Mouse (Mus musculus) heart, adult 2 months (tissue): ENCODE measurements at regions not wholly inside any gene's neighbourhood (a gene's known extent, or its start where the extent isn't known, plus 50 kb on each side); places are given as distances from the start of the nearest gene placed in this dataset.

Experiments
- DNase-seq, 2 experiments: peaks; one replicate each; pipeline ENCODE4 v3.0.0; 2021
- H3K27ac ChIP-seq: fragments of 200-600 bp; 2 replicates; pipeline ENCODE4 v1.8.1; 2022
- H3K27me3 ChIP-seq: fragments of 200-500 bp; 2 replicates; pipeline ENCODE4 v1.6.1; 2012; ENCODE audit warnings: mild to moderate bottlenecking, low read length, inconsistent platforms, mixed read lengths; ENCODE audit not compliant: control insufficient read depth, insufficient read depth
- H3K36me3 ChIP-seq: fragments of 200-500 bp; 2 replicates; pipeline ENCODE4 v1.6.1; 2012; ENCODE audit warnings: low read length, inconsistent platforms; ENCODE audit not compliant: control insufficient read depth, insufficient read depth
- H3K4me1 ChIP-seq: fragments of 200-500 bp; 2 replicates; pipeline ENCODE4 v1.6.1; 2011; ENCODE audit warnings: low read length; ENCODE audit not compliant: control insufficient read depth, insufficient read depth
- H3K4me3 ChIP-seq: fragments of 200-600 bp; 2 replicates; pipeline ENCODE4 v1.8.1; 2022
- H3K79me2 ChIP-seq: fragments of 200-500 bp; replicated peaks from 2 replicates; pipeline ENCODE4 v1.6.1; 2012; ENCODE audit warnings: mild to moderate bottlenecking, inconsistent platforms, low read length, moderate library complexity, mixed read lengths; ENCODE audit not compliant: control insufficient read depth, insufficient read depth
- H3K9ac ChIP-seq: fragments of 200-500 bp; 2 replicates; pipeline ENCODE4 v1.6.1; 2012; ENCODE audit warnings: low read depth, mild to moderate bottlenecking, control low read depth, inconsistent platforms, low read length, mixed read lengths
- CTCF ChIP-seq: fragments of 200-600 bp; IDR thresholded peaks from 2 replicates; pipeline ENCODE4 v1.8.1; 2022; ENCODE audit warnings: antibody characterized with exemption, mild to moderate bottlenecking, moderate library complexity
- EP300 ChIP-seq: fragments of 200-500 bp; IDR thresholded peaks from 2 replicates; pipeline ENCODE4 v1.6.1; 2011; ENCODE audit warnings: low read depth, low read length, control low read depth; ENCODE audit not compliant: insufficient read depth
- POLR2A ChIP-seq: fragments of 200-500 bp; IDR thresholded peaks from 2 replicates; pipeline ENCODE4 v1.6.1; 2011; ENCODE audit warnings: mild to moderate bottlenecking, low read depth, low read length, control low read depth; ENCODE audit not compliant: insufficient read depth
- WGBS: fragments of 180-500 bp; shearing (Covaris S2); methylation state at CpG from one replicate; pipeline ENCODE4 v1.1.7; 2018; 5-methylcytosine and 5-hydroxymethylcytosine counted together
- intact Hi-C: fragments of 180-260 bp; cut with DNase I; formaldehyde crosslinking; loops from one replicate; pipeline ENCODE4 v1.15.1; 2025

DNA sequence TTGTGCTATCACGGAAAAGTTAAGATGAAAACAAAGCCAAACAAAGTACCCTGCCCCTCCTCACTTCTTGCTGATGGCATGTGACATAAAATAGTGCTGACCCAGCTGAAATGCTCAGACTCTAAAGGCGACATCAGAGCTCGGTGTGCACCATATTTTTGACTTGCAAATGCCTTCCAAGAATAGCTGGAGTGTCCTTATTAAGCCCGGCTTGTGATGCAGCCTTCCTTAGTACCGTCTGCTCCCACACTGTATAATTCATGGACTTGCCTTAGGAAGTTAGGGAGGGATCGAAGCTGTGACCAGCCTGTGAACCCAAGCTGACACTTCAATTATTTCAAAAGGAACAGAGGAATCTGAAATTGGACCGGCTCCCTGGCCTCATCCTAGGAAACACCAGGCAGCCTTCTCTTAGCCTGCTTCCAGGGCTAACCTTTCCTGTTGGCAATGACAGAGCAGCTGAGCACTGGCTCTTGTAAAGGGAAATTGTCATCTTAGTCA, 169.0 kb downstream of the Rplp1 start:
- DNase-seq = no peak
- peaks cover 3% of the 10 kb centered on the region for H3K4me1 ChIP-seq
- no peaks in the 10 kb centered on the region for H3K79me2 ChIP-seq
- no peaks in the 10 kb centered on the region for H3K27me3 ChIP-seq
- H3K27ac ChIP-seq = no peak overlapping the region
- no peak for TF ChIP-seq POLR2A
- no peak for TF ChIP-seq EP300
- no peak for TF ChIP-seq CTCF
- H3K4me3 ChIP-seq = no peak overlapping the region
- no peaks in the 10 kb centered on the region for H3K36me3 ChIP-seq
- intact Hi-C loops = no loop called here
- 34% methylated on average over 7 of the region's 7 CpGs for WGBS
- no peak overlapping the region for H3K9ac ChIP-seq

DNA sequence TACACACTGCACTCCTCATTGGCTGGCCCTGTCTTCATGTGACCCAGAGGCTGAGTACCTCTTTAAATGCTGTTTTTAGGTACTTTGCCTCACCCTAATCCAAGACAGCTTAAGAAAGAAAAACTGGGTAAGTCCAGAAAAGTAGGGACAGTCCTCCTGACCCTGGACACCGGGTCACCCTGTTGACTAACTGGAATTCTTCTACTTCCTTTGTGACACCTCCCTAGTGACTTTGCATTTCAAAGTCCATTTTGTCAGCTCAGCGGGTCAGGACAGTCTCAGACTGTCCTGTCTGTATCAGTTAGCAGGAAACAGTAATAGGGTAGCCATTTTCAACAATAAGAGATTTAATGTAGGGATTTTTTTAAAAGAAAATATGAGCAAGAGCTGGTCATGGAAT, 180.8 kb downstream of the Rplp1 start:
- no peak for DNase-seq
- WGBS = 42% methylated on average over 2 of the region's 2 CpGs

DNA sequence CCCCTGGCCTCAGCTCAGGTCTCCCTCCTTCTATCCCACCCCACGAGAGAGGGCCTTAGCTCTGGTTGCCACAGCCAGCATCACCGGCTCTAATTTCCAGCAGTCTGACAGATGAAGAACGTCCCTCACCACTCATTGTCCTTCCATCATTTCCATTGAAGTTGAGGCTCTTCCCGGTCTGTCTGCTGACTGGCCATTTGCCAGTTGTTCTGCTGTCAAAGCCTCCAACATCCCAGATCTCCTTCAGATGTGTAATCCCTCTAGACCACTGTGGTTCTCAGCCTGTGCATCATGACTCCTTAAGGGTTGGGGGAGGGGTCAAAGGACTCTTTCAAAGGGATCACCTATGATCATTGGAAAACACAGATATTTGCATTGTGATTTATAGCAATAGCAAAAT, 181.6 kb downstream of the Rplp1 start:
- H3K4me1 ChIP-seq = no peaks in the 10 kb centered on the region
- no peaks in the 10 kb centered on the region for H3K79me2 ChIP-seq
- no peak for TF ChIP-seq CTCF
- no peak overlapping the region for H3K27ac ChIP-seq
- no peak overlapping the region for H3K4me3 ChIP-seq
- WGBS = 62% methylated on average over 4 of the region's 4 CpGs
- intact Hi-C loops = no loop called here
- no peak overlapping the region for H3K9ac ChIP-seq
- no peaks in the 10 kb centered on the region for H3K27me3 ChIP-seq
- no peaks in the 10 kb centered on the region for H3K36me3 ChIP-seq
- no peak for DNase-seq

More for the DNA sequence above, 180.8 kb downstream of the Rplp1 start:
- TF ChIP-seq POLR2A (no peak), CTCF (no peak), EP300 (no peak)
- Histone ChIP-seq H3K79me2 (no peaks in the 10 kb centered on the region), H3K9ac (no peak overlapping the region), H3K4me1 (no peaks in the 10 kb centered on the region), H3K27ac (no peak overlapping the region), H3K27me3 (no peaks in the 10 kb centered on the region), H3K4me3 (no peak overlapping the region), H3K36me3 (no peaks in the 10 kb centered on the region)
- intact Hi-C loops = no loop called here

DNA sequence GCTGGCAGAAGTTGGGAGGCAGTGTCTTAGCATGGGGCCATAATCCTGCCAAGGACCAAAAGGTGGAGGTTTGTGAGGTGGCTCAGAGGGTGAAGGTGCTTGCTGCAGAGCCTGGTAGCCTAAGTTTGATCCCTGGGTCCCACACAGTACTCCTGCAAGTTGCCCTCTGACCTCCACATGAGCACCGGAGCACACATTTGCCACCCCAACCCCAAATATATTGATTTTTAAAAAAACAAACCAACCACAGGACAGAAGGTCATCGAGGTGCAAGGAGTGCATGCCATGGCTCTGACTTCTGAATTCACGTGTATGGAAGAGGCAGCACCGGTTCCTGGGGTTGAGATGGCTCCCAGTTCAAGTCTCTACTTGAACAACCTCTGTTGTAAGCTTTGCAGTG, 186.2 kb downstream of the Rplp1 start:
- Histone ChIP-seq H3K4me3 (no peak overlapping the region), H3K27ac (no peak overlapping the region), H3K9ac (no peak overlapping the region), H3K4me1 (no peaks in the 10 kb centered on the region), H3K79me2 (no peaks in the 10 kb centered on the region), H3K27me3 (no peaks in the 10 kb centered on the region), H3K36me3 (no peaks in the 10 kb centered on the region)
- intact Hi-C loops = no loop called here
- no peak for DNase-seq
- TF ChIP-seq EP300 (no peak), POLR2A (no peak), CTCF (no peak)
- WGBS = 84% methylated on average over 4 of the region's 4 CpGs

DNA sequence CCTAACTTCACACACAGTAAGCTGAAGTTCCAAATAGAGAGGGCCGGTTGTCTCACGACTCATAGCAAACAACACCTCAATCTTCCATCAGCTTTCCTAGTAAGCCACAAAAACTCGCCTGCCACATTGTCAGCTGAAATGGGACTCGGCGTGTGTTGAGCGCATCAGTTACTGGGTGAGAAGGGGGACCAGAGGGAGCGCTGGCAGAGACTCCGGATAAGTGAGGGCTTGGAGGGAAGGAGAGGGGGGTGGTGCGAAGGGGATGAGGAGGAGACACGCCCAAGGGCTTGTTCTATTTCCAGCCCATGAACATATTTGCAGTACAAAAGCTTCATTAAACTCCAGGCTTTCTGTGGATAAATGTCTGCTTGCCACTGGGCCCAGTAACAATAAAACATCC, 186.7 kb downstream of the Rplp1 start:
- Histone ChIP-seq H3K27ac (no peak overlapping the region), H3K27me3 (no peaks in the 10 kb centered on the region), H3K4me3 (no peak overlapping the region), H3K4me1 (peaks cover 2% of the 10 kb centered on the region), H3K9ac (no peak overlapping the region), H3K36me3 (no peaks in the 10 kb centered on the region), H3K79me2 (no peaks in the 10 kb centered on the region)
- no peak for TF ChIP-seq EP300
- no peak for TF ChIP-seq POLR2A
- no peak for TF ChIP-seq CTCF
- DNase-seq = no peak
- 58% methylated on average over 10 of the region's 10 CpGs for WGBS
- intact Hi-C loops = no loop called here

DNA sequence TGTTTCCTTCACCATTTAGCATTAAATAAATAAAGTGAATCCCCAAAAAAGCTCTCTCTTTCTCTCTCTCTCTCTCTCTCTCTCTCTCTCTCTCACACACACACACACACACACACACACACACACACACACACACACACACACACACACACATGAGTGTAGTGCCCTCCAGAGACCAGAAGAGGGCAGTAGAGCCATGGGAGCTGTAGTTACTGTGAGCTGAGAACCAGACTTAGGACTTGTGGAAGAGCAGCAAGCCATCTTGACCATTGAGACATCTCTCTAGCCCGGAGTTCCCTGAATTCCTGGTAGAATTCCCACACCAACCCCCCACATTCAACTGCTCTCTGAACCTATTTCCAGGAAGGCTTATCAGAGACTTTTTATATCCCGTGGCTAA, 190.3 kb downstream of the Rplp1 start:
- DNase-seq = no peak
- no peak for TF ChIP-seq EP300
- TF ChIP-seq POLR2A = no peak
- TF ChIP-seq CTCF = no peak
- Histone ChIP-seq H3K27me3 (no peaks in the 10 kb centered on the region; the same call in 1 of the 2 replicates), H3K27ac (no peak overlapping the region), H3K36me3 (no peaks in the 10 kb centered on the region), H3K9ac (no peak overlapping the region), H3K4me1 (peaks cover 2% of the 10 kb centered on the region), H3K79me2 (no peaks in the 10 kb centered on the region), H3K4me3 (no peak overlapping the region)
- intact Hi-C loops = no loop called here
- 78% methylated on average over 2 of the region's 2 CpGs for WGBS
